Mouse (Mus musculus): Measurements from ENCODE around the gene Nme3.
"Not testable (repeated sequence)": the region's sequence is repeated elsewhere in the genome, so short reads cannot be mapped to it uniquely, and the experiment has no call there.

The Nme3 gene

GRCm38 (mm10) chr17:24898041-24898854, 1.9 kb downstream of the Nme3 start:
- no peak for DNase-seq (ENCODE audit: low spot score in 2 of 2)

- no peak for DNase-seq (ENCODE audit: low spot score in 2 of 2)
These were observed 2.9 kb downstream of the Nme3 start for GRCm38 (mm10) chr17:24899153-24899552.

- DNase-seq (ENCODE audit: low spot score in 2 of 2) = peak in 1 of 2 experiments; percentile 30
These were observed 3.7 kb downstream of the Nme3 start for GRCm38 (mm10) chr17:24900014-24900413.

- DNase-seq (ENCODE audit: low spot score in 2 of 2) = peak in 1 of 2 experiments; percentile 21
These were observed 5.8 kb downstream of the Nme3 start for GRCm38 (mm10) chr17:24902124-24902523.

GRCm38 (mm10) chr17:24902671-24903474, 6.6 kb downstream of the Nme3 start:
- DNase-seq (ENCODE audit: low spot score in 2 of 2) = peak in 1 of 2 experiments; percentile 42

GRCm38 (mm10) chr17:24903767-24904166, 7.5 kb downstream of the Nme3 start:
- DNase-seq (ENCODE audit: low spot score in 2 of 2) = no peak

GRCm38 (mm10) chr17:24907591-24907990, 11.3 kb downstream of the Nme3 start:
- DNase-seq (ENCODE audit: low spot score in 2 of 2) = no peak

- DNase-seq (ENCODE audit: low spot score in 2 of 2) = no peak
These were observed 17.7 kb downstream of the Nme3 start for GRCm38 (mm10) chr17:24913984-24914383.

GRCm38 (mm10) chr17:24923246-24923645, 26.9 kb downstream of the Nme3 start:
- DNase-seq (ENCODE audit: low spot score in 2 of 2) = no peak

- no peak for DNase-seq (ENCODE audit: low spot score in 2 of 2)
These were observed 33.2 kb downstream of the Nme3 start for GRCm38 (mm10) chr17:24929506-24929905.

- no peak for DNase-seq (ENCODE audit: low spot score in 2 of 2)
These were observed 36.1 kb downstream of the Nme3 start for GRCm38 (mm10) chr17:24932431-24932830.

GRCm38 (mm10) chr17:24933163-24933562, 36.9 kb downstream of the Nme3 start:
- DNase-seq (ENCODE audit: low spot score in 2 of 2) = no peak

- DNase-seq (ENCODE audit: low spot score in 2 of 2) = no peak
These were observed 38.6 kb downstream of the Nme3 start for GRCm38 (mm10) chr17:24934926-24935325.

- no peak for DNase-seq (ENCODE audit: low spot score in 2 of 2)
These were observed 39.4 kb downstream of the Nme3 start for GRCm38 (mm10) chr17:24935666-24936065.

- peak; percentile 97 for DNase-seq (ENCODE audit: low spot score in 2 of 2)
These were observed 40.2 kb downstream of the Nme3 start, which contains the start of gene Mapk8ip3 for GRCm38 (mm10) chr17:24936259-24937237. Gene Mapk8ip3 (minus strand): TSS chr17:24936977.

- DNase-seq (ENCODE audit: low spot score in 2 of 2) = no peak
These were observed 41.0 kb downstream of the Nme3 start for GRCm38 (mm10) chr17:24937266-24937665.

GRCm38 (mm10) chr17:24942453-24942852, 46.2 kb downstream of the Nme3 start:
- peak; percentile 36 to 65 for DNase-seq (ENCODE audit: low spot score in 2 of 2)

GRCm38 (mm10) chr17:24943036-24943435, 46.7 kb downstream of the Nme3 start:
- DNase-seq (ENCODE audit: low spot score in 2 of 2) = peak; percentile 38 to 47

GRCm38 (mm10) chr17:24943589-24943988, 47.3 kb downstream of the Nme3 start:
- DNase-seq (ENCODE audit: low spot score in 2 of 2) = not testable (repeated sequence)
